Mouse (Mus musculus): Measurements from ENCODE around the gene Izumo4. TPM values are rescaled to one million over a fixed set of nuclear protein-coding genes. Genes with fewer than 3 reads are reported as not detected.

Izumo4 gene
- total RNA-seq, 2 experiments from 2014 or later, result 2.5 to 2.9 TPM

Other genes starting within 250 kb of the Izumo4 start
- not detected for gene Onecut3, start 207.3 kb upstream of the Izumo4 start, total RNA-seq (2021)
- gene Atp8b3, start 163.1 kb upstream of the Izumo4 start, total RNA-seq (2021), result not detected
- 10 to 100 TPM; 12.3 to 13.7 TPM for gene Rexo1, start 140.6 kb upstream of the Izumo4 start, total RNA-seq (2021)
- gene Klf16, start 124.9 kb upstream of the Izumo4 start, total RNA-seq (2021), result 1 to 10 TPM; 3.6 to 4.5 TPM
- 10 to 100 TPM; 48.3 to 51.2 TPM for gene Abhd17a, start 111.8 kb upstream of the Izumo4 start, total RNA-seq (2021)
- 10 to 100 TPM; 19.7 to 22.1 TPM for gene Scamp4, start 99.3 kb upstream of the Izumo4 start, total RNA-seq (2021)
- 1 to 10 TPM in 1 of 2 experiments, under 1 TPM in 1; 0.49 to 1.4 TPM for gene Adat3, start 99.3 kb upstream of the Izumo4 start, total RNA-seq (2021)
- gene Gm49322, start 96.2 kb upstream of the Izumo4 start, total RNA-seq (2021), result under 1 TPM; 0.41 to 0.58 TPM
- gene Csnk1g2, start 79.3 kb upstream of the Izumo4 start, total RNA-seq (2021), result 100 to 1,000 TPM; 111 to 119 TPM
- gene Btbd2, start 45.1 kb upstream of the Izumo4 start, total RNA-seq (2021), result 10 to 100 TPM; 45.5 to 46.8 TPM
- 100 to 1,000 TPM; 223 to 233 TPM for gene Mknk2, start 24.1 kb upstream of the Izumo4 start, total RNA-seq (2021)
- gene Mob3a, start 207 bp upstream of the Izumo4 start, total RNA-seq (2021), result 1 to 10 TPM; 5.3 to 6.7 TPM
- 10 to 100 TPM; 35.1 to 43.5 TPM for gene Ap3d1, start 40.1 kb downstream of the Izumo4 start, total RNA-seq (2021)
- gene Dot1l, start 53.0 kb downstream of the Izumo4 start, total RNA-seq (2021), result 10 to 100 TPM; 22.5 to 27.0 TPM
- gene Sf3a2, start 96.0 kb downstream of the Izumo4 start, total RNA-seq (2021), result 10 to 100 TPM; 29.5 to 29.7 TPM
- 10 to 100 TPM; 29.3 to 31.3 TPM for gene Plekhj1, start 96.4 kb downstream of the Izumo4 start, total RNA-seq (2021)
- gene Amh, start 103.1 kb downstream of the Izumo4 start, total RNA-seq (2021), result under 1 TPM; 0.22 to 0.53 TPM
- under 1 TPM in 1 of 2 experiments, not detected in 1; 0.46 TPM for gene Jsrp1, start 111.3 kb downstream of the Izumo4 start, total RNA-seq (2021)
- gene Oaz1, start 124.5 kb downstream of the Izumo4 start, total RNA-seq (2021), result 100 to 1,000 TPM; 850 to 884 TPM
- gene Lingo3, start 141.9 kb downstream of the Izumo4 start, total RNA-seq (2021), result 1 to 10 TPM; 6.4 to 8.9 TPM
- gene Lsm7, start 153.0 kb downstream of the Izumo4 start, total RNA-seq (2021), result 10 to 100 TPM; 19.6 to 25.4 TPM
- gene Sppl2b, start 153.1 kb downstream of the Izumo4 start, total RNA-seq (2021), result 10 to 100 TPM; 15.6 to 19.1 TPM
- not detected for gene Tmprss9, start 169.7 kb downstream of the Izumo4 start, total RNA-seq (2021)
- 100 to 1,000 TPM; 129 to 145 TPM for gene Timm13, start 198.8 kb downstream of the Izumo4 start, total RNA-seq (2021)
- gene Lmnb2, start 216.1 kb downstream of the Izumo4 start, total RNA-seq (2021), result 1 to 10 TPM; 3.6 to 4.9 TPM
- 10 to 100 TPM; 11.0 to 18.7 TPM for gene Gadd45b, start 227.9 kb downstream of the Izumo4 start, total RNA-seq (2021)

All from heart, postnatal 36 days (tissue).